Mouse (Mus musculus): ENCODE measurements around the gene Mta1. TPM values are rescaled to one million over a fixed set of nuclear protein-coding genes. Genes with fewer than 3 reads are reported as not detected.

Gene Mta1
- polyA plus RNA-seq, 1 experiment from 2014 or later: 24.1 TPM

GRCm38 (mm10) chr12:113103846-113104451, 5.9 kb downstream of the Mta1 start:
- Histone ChIP-seq H3K9me3 (ENCODE audit: low read depth, low read length) (no peaks in the 10 kb centered on the region), H3K36me3 (ENCODE audit: insufficient read depth) (peaks cover 19% of the 10 kb centered on the region), H3K4me1 (ENCODE audit: insufficient read depth) (peaks cover 7% of the 10 kb centered on the region; the same call in 1 of the 2 replicates), H3K9ac (no peak overlapping the region), H3K4me2 (no peak overlapping the region), H3K27ac (ENCODE audit: low read depth) (no peak overlapping the region), H3K4me3 (ENCODE audit: low read depth, low read length) (no peak overlapping the region), H3K27me3 (ENCODE audit: insufficient read depth, low read length) (no peaks in the 10 kb centered on the region)
- DNase-seq: peak; percentile 26
- WGBS: 73% methylated on average over 8 of the region's 8 CpGs
- peak; percentile 46 for TF ChIP-seq CTCF (IDR thresholded peaks at IDR 0.05; ENCODE audit: low read depth)
- no peak for ATAC-seq (ENCODE audit: insufficient read depth)

DNA sequence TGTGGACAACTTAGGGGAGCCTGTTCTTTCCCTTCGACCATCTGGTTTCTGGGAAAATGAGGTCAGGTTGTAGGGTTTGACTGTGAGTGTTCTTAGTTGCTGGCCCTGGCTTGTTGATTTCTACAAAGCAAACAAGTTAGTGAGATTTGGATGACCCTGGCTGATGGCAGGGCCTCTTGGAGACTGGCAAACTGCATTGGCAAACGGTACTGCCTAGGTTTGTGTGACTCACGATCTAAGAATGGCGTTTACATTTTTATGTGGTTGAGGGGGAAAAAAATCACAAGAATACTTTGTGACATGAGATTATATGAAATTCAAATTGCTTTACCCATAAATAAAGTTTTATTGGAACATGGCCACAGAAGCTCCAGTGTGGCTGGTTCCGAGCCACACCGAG, 8.3 kb downstream of the Mta1 start:
- H3K27ac ChIP-seq (ENCODE audit: low read depth): no peak overlapping the region
- H3K27me3 ChIP-seq (ENCODE audit: insufficient read depth, low read length): no peaks in the 10 kb centered on the region
- no peaks in the 10 kb centered on the region for H3K9me3 ChIP-seq (ENCODE audit: low read depth, low read length)
- no peaks in the 10 kb centered on the region for H3K4me1 ChIP-seq (ENCODE audit: insufficient read depth)
- no peak overlapping the region for H3K4me2 ChIP-seq
- H3K36me3 ChIP-seq (ENCODE audit: insufficient read depth): peaks cover 13% of the 10 kb centered on the region
- WGBS: 65% methylated on average over 6 of the region's 6 CpGs
- H3K9ac ChIP-seq: no peak overlapping the region
- TF ChIP-seq CTCF (IDR thresholded peaks at IDR 0.05; ENCODE audit: low read depth): no peak
- no peak for ATAC-seq (ENCODE audit: insufficient read depth)
- no peak overlapping the region for H3K4me3 ChIP-seq (ENCODE audit: low read depth, low read length)
- no peak for DNase-seq

GRCm38 (mm10) chr12:113107431-113108124, 9.5 kb downstream of the Mta1 start:
- Histone ChIP-seq H3K27ac (ENCODE audit: low read depth) (no peak overlapping the region), H3K9ac (no peak overlapping the region), H3K4me1 (ENCODE audit: insufficient read depth) (no peaks in the 10 kb centered on the region)

DNA sequence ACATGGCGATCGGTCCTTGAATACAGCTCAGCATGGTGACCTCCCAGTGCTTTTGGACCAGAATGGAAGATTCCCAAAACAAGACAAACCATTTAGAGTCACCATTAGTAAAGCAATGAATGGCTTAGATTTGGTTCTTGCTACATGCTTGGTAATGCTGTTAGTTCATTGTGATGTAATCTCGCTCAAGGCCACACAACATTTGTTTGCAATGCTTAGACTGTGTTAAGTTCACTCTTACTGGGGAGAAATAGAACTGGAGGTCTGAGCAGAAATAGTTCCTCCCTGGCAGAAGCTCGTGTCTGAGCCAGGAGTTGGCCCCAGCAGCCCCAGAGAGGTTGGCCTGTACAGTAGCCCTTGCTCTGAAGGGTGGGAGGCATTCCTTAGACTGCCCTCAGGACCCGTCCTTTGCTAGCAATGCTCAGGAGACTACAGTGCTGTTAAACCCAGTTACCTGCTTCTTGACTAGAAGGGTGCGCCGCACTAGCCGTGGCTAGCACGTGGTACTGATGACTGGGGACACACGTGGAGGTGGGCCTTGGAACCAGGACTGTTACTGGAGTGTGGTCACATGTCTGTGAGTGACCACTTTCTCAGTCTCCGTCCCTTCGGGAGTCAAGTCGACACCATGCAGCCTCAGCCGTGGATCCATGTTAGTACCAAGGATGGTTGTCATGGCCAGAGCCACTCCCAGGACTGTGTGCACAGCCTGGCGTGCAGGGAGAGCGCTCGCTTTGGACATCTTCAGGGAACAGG, 10.6 kb downstream of the Mta1 start:
- Histone ChIP-seq H3K4me1 (ENCODE audit: insufficient read depth) (no peaks in the 10 kb centered on the region), H3K4me2 (no peak overlapping the region), H3K27ac (ENCODE audit: low read depth) (no peak overlapping the region), H3K36me3 (ENCODE audit: insufficient read depth) (peaks cover 27% of the 10 kb centered on the region), H3K4me3 (ENCODE audit: low read depth, low read length) (no peak overlapping the region), H3K27me3 (ENCODE audit: insufficient read depth, low read length) (no peaks in the 10 kb centered on the region), H3K9me3 (ENCODE audit: low read depth, low read length) (no peaks in the 10 kb centered on the region), H3K9ac (no peak overlapping the region)
- TF ChIP-seq CTCF (IDR thresholded peaks at IDR 0.05; ENCODE audit: low read depth): no peak
- 81% methylated on average over 17 of the region's 17 CpGs for WGBS
- no peak for DNase-seq
- no peak for ATAC-seq (ENCODE audit: insufficient read depth)

More at GRCm38 (mm10) chr12:113107431-113108124, 9.5 kb downstream of the Mta1 start:
- H3K27me3 ChIP-seq (ENCODE audit: insufficient read depth, low read length): no peaks in the 10 kb centered on the region
- no peak for TF ChIP-seq CTCF (IDR thresholded peaks at IDR 0.05; ENCODE audit: low read depth)
- H3K4me2 ChIP-seq: no peak overlapping the region
- peaks cover 21% of the 10 kb centered on the region for H3K36me3 ChIP-seq (ENCODE audit: insufficient read depth)
- DNase-seq (no peak), ATAC-seq (ENCODE audit: insufficient read depth) (no peak)
- 70% methylated on average over 4 of the region's 4 CpGs for WGBS
- H3K4me3 ChIP-seq (ENCODE audit: low read depth, low read length): no peak overlapping the region
- H3K9me3 ChIP-seq (ENCODE audit: low read depth, low read length): no peaks in the 10 kb centered on the region

DNA sequence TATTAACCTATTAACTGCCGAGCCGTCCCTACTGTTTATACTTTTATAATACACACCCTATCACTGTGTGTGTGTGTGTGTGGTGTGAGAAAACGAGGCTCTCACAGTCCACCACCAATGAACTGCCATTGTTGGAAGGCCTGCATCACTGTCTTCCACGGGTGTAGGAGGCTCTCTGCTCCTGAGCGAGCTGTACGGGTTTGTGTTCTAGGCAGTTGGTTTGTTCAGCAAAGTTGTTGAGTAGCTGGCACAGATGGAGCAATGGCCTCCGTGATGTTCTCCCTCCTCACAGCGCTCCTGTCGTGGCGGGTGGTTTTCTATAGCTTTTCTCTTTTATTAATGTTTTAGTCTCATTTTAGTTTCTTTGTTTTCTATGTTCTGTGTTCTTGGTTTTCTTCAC, 11.7 kb downstream of the Mta1 start:
- ATAC-seq (ENCODE audit: insufficient read depth) (no peak), DNase-seq (no peak)
- no peak overlapping the region for H3K27ac ChIP-seq (ENCODE audit: low read depth)
- no peaks in the 10 kb centered on the region for H3K9me3 ChIP-seq (ENCODE audit: low read depth, low read length)
- H3K4me1 ChIP-seq (ENCODE audit: insufficient read depth): no peaks in the 10 kb centered on the region
- no peak overlapping the region for H3K4me2 ChIP-seq
- H3K36me3 ChIP-seq (ENCODE audit: insufficient read depth): peaks cover 35% of the 10 kb centered on the region
- no peak for TF ChIP-seq CTCF (IDR thresholded peaks at IDR 0.05; ENCODE audit: low read depth)
- H3K4me3 ChIP-seq (ENCODE audit: low read depth, low read length): no peak overlapping the region
- no peak overlapping the region for H3K9ac ChIP-seq
- H3K27me3 ChIP-seq (ENCODE audit: insufficient read depth, low read length): no peaks in the 10 kb centered on the region
- 77% methylated on average over 10 of the region's 10 CpGs for WGBS

GRCm38 (mm10) chr12:113114141-113114540, 16.1 kb downstream of the Mta1 start:
- no peaks in the 10 kb centered on the region for H3K9me3 ChIP-seq (ENCODE audit: low read depth, low read length)
- DNase-seq (no peak), ATAC-seq (ENCODE audit: insufficient read depth) (no peak)
- no peak overlapping the region for H3K4me2 ChIP-seq
- WGBS: 85% methylated on average over 4 of the region's 4 CpGs
- no peaks in the 10 kb centered on the region for H3K4me1 ChIP-seq (ENCODE audit: insufficient read depth)
- no peak overlapping the region for H3K4me3 ChIP-seq (ENCODE audit: low read depth, low read length)
- peaks cover 65% of the 10 kb centered on the region for H3K36me3 ChIP-seq (ENCODE audit: insufficient read depth)
- no peaks in the 10 kb centered on the region for H3K27me3 ChIP-seq (ENCODE audit: insufficient read depth, low read length)
- no peak for TF ChIP-seq CTCF (IDR thresholded peaks at IDR 0.05; ENCODE audit: low read depth)
- no peak overlapping the region for H3K9ac ChIP-seq
- no peak overlapping the region for H3K27ac ChIP-seq (ENCODE audit: low read depth)
